Mouse (Mus musculus): Measurements from ENCODE around the gene Etnk2. TPM values are rescaled to one million over a fixed set of nuclear protein-coding genes. Genes with fewer than 3 reads are reported as not detected.

Gene Etnk2
- polyA plus RNA-seq, 1 experiment from 2014 or later: 3.7 TPM

Other genes starting within 250 kb of the Etnk2 start
- gene Ppp1r15b, start 232.4 kb upstream of the Etnk2 start, polyA plus RNA-seq (2014; fragmentation: Nextera tagmentation; extraction: Ambion mirVana): 50.6 and 54.4 TPM in 2 replicates
- gene Plekha6, start 199.4 kb upstream of the Etnk2 start, polyA plus RNA-seq (2014; fragmentation: Nextera tagmentation; extraction: Ambion mirVana): 15.9 TPM in 2 replicates
- 5.0 and 12.8 TPM in 2 replicates for gene Golt1a, start 53.8 kb upstream of the Etnk2 start, polyA plus RNA-seq (2014; fragmentation: Nextera tagmentation; extraction: Ambion mirVana)
- not detected in 2 replicates for gene Kiss1, start 41.7 kb upstream of the Etnk2 start, polyA plus RNA-seq (2014; fragmentation: Nextera tagmentation; extraction: Ambion mirVana)
- 0.51 and 1.4 TPM in 2 replicates for gene Ren1, start 13.1 kb upstream of the Etnk2 start, polyA plus RNA-seq (2014; fragmentation: Nextera tagmentation; extraction: Ambion mirVana)
- gene Sox13, start 60.8 kb downstream of the Etnk2 start, polyA plus RNA-seq (2014; fragmentation: Nextera tagmentation; extraction: Ambion mirVana): 12.1 and 12.3 TPM in 2 replicates
- 765 and 782 TPM in 2 replicates for gene Snrpe, start 246.7 kb downstream of the Etnk2 start, polyA plus RNA-seq (2014; fragmentation: Nextera tagmentation; extraction: Ambion mirVana)

Measured in intestine, embryonic 14.5 days (tissue).